In the genomic region with DNA sequence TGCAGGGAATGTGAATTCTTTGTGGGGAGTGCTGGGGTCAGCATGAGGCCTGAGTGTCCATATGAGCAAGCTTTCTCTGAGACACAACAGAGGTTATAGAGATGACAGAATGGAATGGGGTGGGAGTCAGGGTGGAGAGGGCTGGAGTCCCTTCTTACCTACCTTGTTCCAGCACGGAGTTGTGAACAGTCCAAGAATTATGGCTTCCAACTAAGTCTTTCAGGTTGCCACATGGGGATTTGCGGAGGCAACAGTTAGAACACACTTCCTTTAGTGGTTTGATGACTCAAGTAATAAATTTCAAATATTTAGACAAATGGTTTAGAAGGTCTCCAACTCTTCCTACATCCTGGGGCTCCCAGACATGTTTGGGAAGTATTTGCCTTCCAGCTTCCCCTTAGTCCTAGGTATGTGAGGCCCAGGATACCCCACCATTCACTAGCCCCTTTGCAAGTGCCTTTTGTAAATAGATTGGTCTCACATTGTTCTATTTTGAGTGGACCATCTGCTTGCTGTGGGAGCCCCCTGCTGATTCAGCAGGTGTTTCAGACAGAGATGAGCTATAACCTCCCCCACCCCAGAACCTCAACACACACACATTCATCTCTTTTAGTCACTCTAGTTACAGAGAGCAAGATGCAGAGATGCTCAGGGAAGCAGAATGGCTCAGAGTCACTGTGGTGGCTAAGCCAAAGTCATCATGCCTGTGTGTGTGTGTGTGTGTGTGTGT, we compare ENCODE assay signal across 12 mouse cellular contexts. TPM values are rescaled to one million over a fixed set of nuclear protein-coding genes. Genes with fewer than 3 reads are reported as not detected.
DNase-seq lines count a peak whose midpoint lies in the region; ATAC-seq lines count a peak whose summit lies in the region.
"Had no signal": no experiment of that assay in that cellular context is flagged by ENCODE, and none has a peak within 500 bp of the region (broad histone marks: within the 10 kb centered on the region; RNA-seq: fewer than 3 reads in every experiment).

No protein-coding gene starts in this region.

- no peaks in the 10 kb centered on the region for H3K36me3 ChIP-seq in neural tube, embryonic 12.5 days
- H3K36me3 ChIP-seq: limb, embryonic 13.5 days; lung, embryonic 15.5 days had no signal

- H3K9me3 ChIP-seq in neural tube, embryonic 12.5 days: no peaks in the 10 kb centered on the region
- H3K9me3 ChIP-seq: limb, embryonic 13.5 days; lung, embryonic 15.5 days had no signal

- 55% methylated on average over 2 of the region's 2 CpGs for WGBS in neural tube, embryonic 12.5 days

- H3K4me3 ChIP-seq in neural tube, embryonic 12.5 days: no peak overlapping the region
- H3K4me3 ChIP-seq: limb, embryonic 13.5 days; lung, embryonic 15.5 days had no signal

- no peak overlapping the region for H3K9ac ChIP-seq in neural tube, embryonic 12.5 days
- H3K9ac ChIP-seq: limb, embryonic 13.5 days; lung, embryonic 15.5 days had no signal

- intact Hi-C loops in heart, postnatal 14 days (cut with DNase I): no loop called here

- peak; percentile 50 for DNase-seq in heart, adult 11 months
- no peak for DNase-seq in heart, postnatal 14 days
- DNase-seq in neural tube, embryonic 10.5 days (ENCODE audit: extremely low spot score, low spot score): no peak
- peak; percentile 91 for DNase-seq in cerebellum, adult 9-11 months
- peak; percentile 29 for DNase-seq in retina, embryonic 14.5 days (ENCODE audit: low spot score)
- no peak for DNase-seq in yolk sac, embryonic 10.5 days (ENCODE audit: low spot score)
- no peak for DNase-seq in lung, postnatal 36 days
- DNase-seq: gastrocnemius, postnatal 14 days; heart, postnatal 36 days had no signal

- no peaks in the 10 kb centered on the region for H3K27me3 ChIP-seq in neural tube, embryonic 12.5 days (replicated peaks)
- H3K27me3 ChIP-seq: limb, embryonic 13.5 days; lung, embryonic 15.5 days had no signal

- no peaks in the 10 kb centered on the region; the same call in 1 of the 2 replicates for H3K4me1 ChIP-seq in neural tube, embryonic 12.5 days
- H3K4me1 ChIP-seq: limb, embryonic 13.5 days; lung, embryonic 15.5 days had no signal

- peak; percentile 63; the same call in 1 of the 2 replicates for ATAC-seq in neural tube, embryonic 12.5 days (ENCODE audit: low FRiP score, low read depth)

- no peak overlapping the region for H3K27ac ChIP-seq in neural tube, embryonic 12.5 days
- H3K27ac ChIP-seq: limb, embryonic 13.5 days; lung, embryonic 15.5 days had no signal

- no peak overlapping the region for H3K4me2 ChIP-seq in neural tube, embryonic 12.5 days (replicated peaks)
- H3K4me2 ChIP-seq: limb, embryonic 13.5 days; lung, embryonic 15.5 days had no signal

RNA-seq across cellular contexts. Expression of a gene that starts 55.1 kb away (rescaled TPM):
- total RNA-seq in heart, postnatal 14 days (2021): 10 to 100 TPM in 1 of 2 experiments, 1 to 10 TPM in 1; 9.0 to 13.1 TPM
- polyA plus RNA-seq in neural tube, embryonic 12.5 days (2016; fragmentation: Nextera tagmentation; extraction: Ambion mirVana): 85.9 and 86.4 TPM in 2 replicates

Comparison
In these comparisons a context has a peak if more than half of its experiments do, and no peak if none do; other contexts are left out.
1. DNase-seq: peak in heart, adult 11 months (single experiment), cerebellum, adult 9-11 months (single experiment) and retina, embryonic 14.5 days (single experiment); none in heart, postnatal 14 days (0 of 2), neural tube, embryonic 10.5 days (single experiment), yolk sac, embryonic 10.5 days (single experiment) and lung, postnatal 36 days (single experiment).